In the genomic region with DNA sequence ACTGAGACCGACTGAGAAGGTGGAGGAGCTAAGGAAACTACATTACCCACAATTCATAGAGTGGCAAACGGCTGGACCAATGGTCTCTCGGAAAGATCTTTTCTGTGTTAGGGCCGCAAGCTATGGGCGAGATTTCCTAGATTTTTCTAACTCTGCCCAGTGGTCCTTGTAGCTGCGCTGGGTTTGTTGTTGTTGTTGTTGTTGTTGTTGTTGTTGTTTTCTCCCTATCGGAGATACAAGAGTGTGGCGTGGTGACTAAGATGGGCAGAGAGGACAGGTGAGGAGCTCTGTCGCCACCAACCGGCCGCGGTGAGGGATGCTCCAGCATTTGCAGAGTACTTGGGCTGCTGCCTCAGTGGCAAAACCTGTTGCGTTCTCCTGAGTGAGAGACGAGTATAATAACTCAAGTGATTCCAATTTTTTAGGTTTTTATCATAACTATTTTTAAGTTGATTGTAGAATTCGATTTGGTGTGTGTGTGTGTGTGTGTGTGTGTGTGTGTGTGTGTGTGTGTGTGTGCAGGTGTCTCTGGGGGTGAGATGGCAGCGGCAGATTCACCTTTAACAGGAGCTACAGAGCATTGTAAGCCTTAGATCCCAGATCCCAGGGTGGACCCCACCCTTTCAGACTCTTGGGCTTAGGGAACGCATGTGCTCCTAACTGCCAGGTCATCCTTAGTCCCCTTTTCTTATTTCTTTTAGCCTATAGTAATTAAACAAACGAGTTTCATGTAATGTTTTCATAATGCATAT, we compare ENCODE assay signal across 8 mouse cellular contexts. TPM values are rescaled to one million over a fixed set of nuclear protein-coding genes. Genes with fewer than 3 reads are reported as not detected.
DNase-seq lines count a peak whose midpoint lies in the region; ATAC-seq and TF ChIP-seq lines count a peak whose summit lies in the region.

No protein-coding gene starts in this region.

- H3K9ac ChIP-seq in forebrain, embryonic 16.5 days (replicated peaks; ENCODE audit: low read depth, low read length), result peak overlapping the region; percentile 46
- peak overlapping the region; percentile 62; the same call in 1 of the 2 replicates for H3K9ac ChIP-seq in lung, embryonic 16.5 days (ENCODE audit: low read length)

- peak; percentile 57 for DNase-seq in G1E (ENCODE audit: low spot score)
- DNase-seq in cerebellum, adult 18-20 months, result peak; percentile 82 to 88
- DNase-seq in hindbrain, embryonic 10.5 days (ENCODE audit: low spot score), result peak; percentile 75
- DNase-seq in layer of hippocampus, adult 9-11 months, result peak; percentile 74
- DNase-seq in ovary, adult 18-20 months (ENCODE audit: low spot score), result peak; percentile 15
- peak; percentile 81 for DNase-seq in thymus, adult 2 months

- H3K36me3 ChIP-seq in G1E (replicated peaks), result no peaks in the 10 kb centered on the region
- H3K36me3 ChIP-seq in forebrain, embryonic 16.5 days (ENCODE audit: control insufficient read depth, insufficient read depth), result no peaks in the 10 kb centered on the region; the same call in 1 of the 2 replicates
- peaks cover 4% of the 10 kb centered on the region; the same call in 1 of the 2 replicates for H3K36me3 ChIP-seq in hindbrain, embryonic 10.5 days
- no peaks in the 10 kb centered on the region for H3K36me3 ChIP-seq in lung, embryonic 16.5 days (ENCODE audit: control insufficient read depth, insufficient read depth, low read length)
- no peaks in the 10 kb centered on the region for H3K36me3 ChIP-seq in thymus, adult 2 months (ENCODE audit: control insufficient read depth, insufficient read depth, low read length)

- H3K4me1 ChIP-seq in G1E (ENCODE audit: insufficient read depth, low read depth, low read length), result peaks cover 4% of the 10 kb centered on the region; the same call in 1 of the 2 replicates
- no peaks in the 10 kb centered on the region for H3K4me1 ChIP-seq in forebrain, embryonic 16.5 days (replicated peaks; ENCODE audit: control insufficient read depth, insufficient read depth, low read length)
- no peaks in the 10 kb centered on the region for H3K4me1 ChIP-seq in hindbrain, embryonic 10.5 days (replicated peaks)
- H3K4me1 ChIP-seq in lung, embryonic 16.5 days (replicated peaks; ENCODE audit: control insufficient read depth, insufficient read depth, low read length), result no peaks in the 10 kb centered on the region
- no peaks in the 10 kb centered on the region for H3K4me1 ChIP-seq in thymus, adult 2 months (replicated peaks; ENCODE audit: control insufficient read depth, insufficient read depth, low read length)

- no peak for TF ChIP-seq POLR2A in thymus, adult 2 months (IDR thresholded peaks at IDR 0.05; ENCODE audit: control insufficient read depth, extremely low read depth, insufficient read depth, low read length, poor library complexity)

- ATAC-seq in G1E (ENCODE audit: extremely low read depth, insufficient number of reproducible peaks, low FRiP score, poor library complexity, severe bottlenecking), result peak; percentile 85
- peak; percentile 97 for ATAC-seq in forebrain, embryonic 16.5 days
- ATAC-seq in lung, embryonic 16.5 days (ENCODE audit: low read depth), result peak; percentile 96

- no peaks in the 10 kb centered on the region for H3K27me3 ChIP-seq in G1E (ENCODE audit: insufficient read depth, low read length)
- H3K27me3 ChIP-seq in forebrain, embryonic 16.5 days (replicated peaks; ENCODE audit: control insufficient read depth, insufficient read depth, low read length), result no peaks in the 10 kb centered on the region
- no peaks in the 10 kb centered on the region for H3K27me3 ChIP-seq in hindbrain, embryonic 10.5 days (ENCODE audit: insufficient read depth, poor library complexity, severe bottlenecking)
- no peaks in the 10 kb centered on the region for H3K27me3 ChIP-seq in lung, embryonic 16.5 days (ENCODE audit: control insufficient read depth, insufficient read depth, low read depth, low read length)
- H3K27me3 ChIP-seq in thymus, adult 2 months (ENCODE audit: control insufficient read depth, insufficient read depth, low read length), result no peaks in the 10 kb centered on the region

- peak overlapping the region; percentile 50 for H3K4me2 ChIP-seq in forebrain, embryonic 16.5 days (ENCODE audit: low read length)
- H3K4me2 ChIP-seq in lung, embryonic 16.5 days (ENCODE audit: low read depth, low read length), result peak overlapping the region; percentile 57

- H3K4me3 ChIP-seq in G1E (ENCODE audit: low read depth, low read length), result peak overlapping the region; percentile 65
- peak overlapping the region; percentile 64 for H3K4me3 ChIP-seq in forebrain, embryonic 16.5 days (replicated peaks; ENCODE audit: low read length)
- peak overlapping the region; percentile 55 for H3K4me3 ChIP-seq in hindbrain, embryonic 10.5 days
- H3K4me3 ChIP-seq in lung, embryonic 16.5 days (ENCODE audit: low read length), result peak overlapping the region; percentile 67
- H3K4me3 ChIP-seq in thymus, adult 2 months (ENCODE audit: control insufficient read depth, insufficient read depth, low read length), result peak overlapping the region; percentile 43

- no peaks in the 10 kb centered on the region for H3K9me3 ChIP-seq in G1E (replicated peaks)
- no peaks in the 10 kb centered on the region for H3K9me3 ChIP-seq in forebrain, embryonic 16.5 days (ENCODE audit: control insufficient read depth, low read length)
- no peaks in the 10 kb centered on the region for H3K9me3 ChIP-seq in hindbrain, embryonic 10.5 days
- no peaks in the 10 kb centered on the region for H3K9me3 ChIP-seq in lung, embryonic 16.5 days (ENCODE audit: control insufficient read depth, low read length)

- TF ChIP-seq CTCF in G1E (IDR thresholded peaks at IDR 0.05; ENCODE audit: low read depth, low read length), result peak; percentile 29; the same call in 1 of the 2 replicates
- peak; percentile 59; the same call in 1 of the 2 replicates for TF ChIP-seq CTCF in thymus, adult 2 months (IDR thresholded peaks at IDR 0.05; ENCODE audit: borderline replicate concordance, control insufficient read depth, extremely low read depth, insufficient read depth, low read length, poor library complexity)

- 12% methylated on average over 18 of the region's 18 CpGs for WGBS in forebrain, embryonic 16.5 days
- WGBS in hindbrain, embryonic 10.5 days, result 13% methylated on average over 18 of the region's 18 CpGs
- 9% methylated on average over 18 of the region's 18 CpGs for WGBS in lung, embryonic 16.5 days
- WGBS in thymus, adult 2 months, result 11% methylated on average over 18 of the region's 18 CpGs

- H3K27ac ChIP-seq in forebrain, embryonic 16.5 days (ENCODE audit: low read length), result no peak overlapping the region
- H3K27ac ChIP-seq in hindbrain, embryonic 10.5 days, result peak overlapping the region; percentile 80; the same call in 1 of the 2 replicates
- H3K27ac ChIP-seq in lung, embryonic 16.5 days (ENCODE audit: low read length), result no peak overlapping the region
- no peak overlapping the region for H3K27ac ChIP-seq in thymus, adult 2 months (ENCODE audit: control insufficient read depth, insufficient read depth, low read length)

RNA-seq across cellular contexts. Expression of a gene that starts 17.2 kb away (rescaled TPM):
- 2.4 and 3.4 TPM in 2 replicates for total RNA-seq in G1E (2014; fragmentation: Nextera tagmentation)
- 1.9 and 2.1 TPM in 2 replicates for total RNA-seq in G1E (2017)
- 0.21 and 0.22 TPM in 2 replicates for polyA plus RNA-seq in G1E (2012)
- 3.5 and 4.0 TPM in 2 replicates for polyA plus RNA-seq in forebrain, embryonic 16.5 days (2015; fragmentation: Nextera tagmentation; extraction: Ambion mirVana)
- polyA plus RNA-seq in hindbrain, embryonic 10.5 days (2016; fragmentation: Nextera tagmentation; extraction: Ambion mirVana), result 2.8 and 3.3 TPM in 2 replicates
- polyA plus RNA-seq in lung, embryonic 16.5 days (2015; fragmentation: Nextera tagmentation; extraction: Ambion mirVana), result 2.9 and 3.2 TPM in 2 replicates
- 0.66 and 0.80 TPM in 2 replicates for polyA plus RNA-seq in thymus, adult 2 months (2012; rRNA removed)

RNA-seq across cellular contexts. Expression of a gene that starts 21.4 kb away (rescaled TPM):
- total RNA-seq in G1E (2014; fragmentation: Nextera tagmentation) (1.9 and 3.2 TPM in 2 replicates), G1E (2017) (1.8 and 3.1 TPM in 2 replicates)
- 0.14 and 0.18 TPM in 2 replicates for polyA plus RNA-seq in G1E (2012)
- polyA plus RNA-seq in forebrain, embryonic 16.5 days (2015; fragmentation: Nextera tagmentation; extraction: Ambion mirVana), result 9.8 and 10.6 TPM in 2 replicates
- 9.1 and 9.2 TPM in 2 replicates for polyA plus RNA-seq in hindbrain, embryonic 10.5 days (2016; fragmentation: Nextera tagmentation; extraction: Ambion mirVana)
- polyA plus RNA-seq in lung, embryonic 16.5 days (2015; fragmentation: Nextera tagmentation; extraction: Ambion mirVana), result 7.3 and 8.0 TPM in 2 replicates
- polyA plus RNA-seq in thymus, adult 2 months (2012; rRNA removed), result 1.3 TPM in 2 replicates

RNA-seq across cellular contexts. Expression of a gene that starts 51.8 kb away (rescaled TPM):
- 10.0 and 15.4 TPM in 2 replicates for total RNA-seq in G1E (2014; fragmentation: Nextera tagmentation)
- total RNA-seq in G1E (2017), result 9.2 and 10.5 TPM in 2 replicates
- polyA plus RNA-seq in G1E (2012), result 0.16 and 0.22 TPM in 2 replicates
- 18.8 and 19.8 TPM in 2 replicates for polyA plus RNA-seq in forebrain, embryonic 16.5 days (2015; fragmentation: Nextera tagmentation; extraction: Ambion mirVana)
- 4.4 and 6.1 TPM in 2 replicates for polyA plus RNA-seq in hindbrain, embryonic 10.5 days (2016; fragmentation: Nextera tagmentation; extraction: Ambion mirVana)
- 1.7 and 2.0 TPM in 2 replicates for polyA plus RNA-seq in lung, embryonic 16.5 days (2015; fragmentation: Nextera tagmentation; extraction: Ambion mirVana)
- polyA plus RNA-seq in thymus, adult 2 months (2012; rRNA removed), result 1.4 and 1.7 TPM in 2 replicates

RNA-seq across cellular contexts. Expression of a gene that starts 58.8 kb away (rescaled TPM):
- total RNA-seq in G1E (2014; fragmentation: Nextera tagmentation) (not detected in 2 replicates), G1E (2017) (0.11 and 0.17 TPM in 2 replicates)
- not detected in 2 replicates for polyA plus RNA-seq in G1E (2012)
- polyA plus RNA-seq in forebrain, embryonic 16.5 days (2015; fragmentation: Nextera tagmentation; extraction: Ambion mirVana), result 0.76 and 2.3 TPM in 2 replicates
- polyA plus RNA-seq in hindbrain, embryonic 10.5 days (2016; fragmentation: Nextera tagmentation; extraction: Ambion mirVana), result 0.44 TPM in 1 of 2 replicates, not detected in the other
- 0.40 and 0.58 TPM in 2 replicates for polyA plus RNA-seq in lung, embryonic 16.5 days (2015; fragmentation: Nextera tagmentation; extraction: Ambion mirVana)
- polyA plus RNA-seq in thymus, adult 2 months (2012; rRNA removed), result 0.08 and 0.14 TPM in 2 replicates

Comparison
In these comparisons a context has a peak if more than half of its experiments do, and no peak if none do; other contexts are left out.
1. DNase-seq: peak in every context shown above with its lines; median percentile 85 in cerebellum, adult 18-20 months; 81 in thymus, adult 2 months; 75 in hindbrain, embryonic 10.5 days; 74 in layer of hippocampus, adult 9-11 months; 57 in G1E; 15 in ovary, adult 18-20 months.